Mouse (Mus musculus) liver, postnatal 0 days (tissue): ENCODE results near the gene Apln.

Experiments used
- CTCF ChIP-seq: sonication (generic); IDR thresholded peaks from 2 replicates; pipeline ENCODE4 v1.5.1; 2016; ENCODE audit warnings: antibody characterized with exemption, low read depth
- EP300 ChIP-seq: IDR thresholded peaks from 2 replicates; pipeline ENCODE4 v1.6.1; 2016; ENCODE audit warnings: antibody characterized with exemption, low read depth, mild to moderate bottlenecking

DNA sequence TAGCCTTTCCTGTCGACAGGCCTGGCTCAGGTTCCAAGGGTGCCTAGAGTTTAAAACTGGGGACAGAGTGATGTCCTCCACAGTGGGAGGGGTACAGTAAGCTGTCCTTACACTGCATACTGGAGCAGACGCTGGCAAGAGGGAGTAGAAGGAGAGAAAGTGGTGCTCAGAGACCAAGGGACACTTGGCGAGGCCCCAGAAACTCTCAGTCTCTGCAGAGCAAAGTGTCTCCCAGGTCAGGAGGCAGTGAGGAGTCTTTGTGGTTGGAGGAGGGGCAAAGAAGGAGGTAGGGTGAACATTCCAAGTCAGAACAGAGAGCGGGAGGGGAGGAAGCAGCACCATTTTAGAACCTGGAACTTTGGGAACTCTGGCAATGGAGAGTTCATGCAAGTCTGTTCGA, 2.8 kb downstream of the Apln start:
- no peak for TF ChIP-seq EP300
- no peak for TF ChIP-seq CTCF
